Mouse (Mus musculus): ENCODE results near the gene Eif5a2. TPM values are rescaled to one million over a fixed set of nuclear protein-coding genes. Genes with fewer than 3 reads are reported as not detected.

Eif5a2 gene
- polyA plus RNA-seq, 1 experiment = 0.48 TPM

GRCm38 (mm10) chr3:28745835-28746483 is 35.1 kb upstream of the Eif5a2 start:
- H3K4me2 ChIP-seq (ENCODE audit: low read depth) = no peak overlapping the region
- TF ChIP-seq USF1 (IDR thresholded peaks at IDR 0.05; ENCODE audit: low read depth) (peak; percentile 16), MAX (IDR thresholded peaks at IDR 0.05; ENCODE audit: low read depth) (no peak)
- H3K4me3 ChIP-seq = no peak overlapping the region
- H3K27me3 ChIP-seq (ENCODE audit: control insufficient read depth, insufficient read depth, insufficient read length) = no peaks in the 10 kb centered on the region
- H3K36me3 ChIP-seq (ENCODE audit: control insufficient read depth, insufficient read depth) = no peaks in the 10 kb centered on the region
- H3K79me2 ChIP-seq (ENCODE audit: control insufficient read depth, insufficient read depth) = no peaks in the 10 kb centered on the region
- no peak overlapping the region for H3ac ChIP-seq (ENCODE audit: control insufficient read depth, insufficient read length)

DNA sequence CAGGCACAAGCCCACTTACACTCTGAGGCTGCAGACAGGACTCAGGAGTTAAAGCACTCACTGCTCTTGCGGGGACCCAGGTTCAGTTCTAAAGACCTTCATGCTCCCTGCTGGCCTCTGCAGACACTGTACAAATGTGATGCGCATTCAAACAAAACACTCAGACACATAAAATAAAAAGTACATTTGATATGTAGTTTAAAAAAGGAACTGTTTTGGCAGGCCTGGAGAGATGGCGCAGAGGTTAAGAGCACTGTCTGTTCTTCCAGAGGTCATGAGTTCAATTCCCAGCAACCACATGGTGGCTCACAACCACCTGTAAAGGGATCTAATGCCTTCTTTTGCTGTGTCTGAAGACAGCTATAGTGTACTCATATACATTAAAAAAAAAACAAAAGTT is 32.9 kb upstream of the Eif5a2 start:
- no peak overlapping the region for H3ac ChIP-seq (ENCODE audit: control insufficient read depth, insufficient read length)
- H3K36me3 ChIP-seq (ENCODE audit: control insufficient read depth, insufficient read depth) = no peaks in the 10 kb centered on the region
- no peaks in the 10 kb centered on the region for H3K79me2 ChIP-seq (ENCODE audit: control insufficient read depth, insufficient read depth)
- no peak overlapping the region for H3K4me3 ChIP-seq
- H3K27me3 ChIP-seq (ENCODE audit: control insufficient read depth, insufficient read depth, insufficient read length) = no peaks in the 10 kb centered on the region
- H3K4me2 ChIP-seq (ENCODE audit: low read depth) = no peak overlapping the region
- TF ChIP-seq REST (IDR thresholded peaks at IDR 0.05; ENCODE audit: insufficient read depth, insufficient read length) = no peak
- TF ChIP-seq TCF12 (IDR thresholded peaks at IDR 0.05; ENCODE audit: insufficient read depth, poor library complexity, severe bottlenecking) = no peak
- TF ChIP-seq MYOG (IDR thresholded peaks at IDR 0.05; ENCODE audit: control insufficient read depth in 1 of 3, insufficient read depth in 1 of 3, insufficient read length in 2 of 3, low read depth in 2 of 3) = no peak
- TF ChIP-seq USF1 (IDR thresholded peaks at IDR 0.05; ENCODE audit: low read depth) = no peak
- no peak for TF ChIP-seq POLR2A (IDR thresholded peaks at IDR 0.05; ENCODE audit: insufficient read length, low read depth)
- no peak for TF ChIP-seq CEBPB (IDR thresholded peaks at IDR 0.05; ENCODE audit: insufficient read depth, poor library complexity, severe bottlenecking)
- TF ChIP-seq MAX (IDR thresholded peaks at IDR 0.05; ENCODE audit: low read depth) = no peak

DNA sequence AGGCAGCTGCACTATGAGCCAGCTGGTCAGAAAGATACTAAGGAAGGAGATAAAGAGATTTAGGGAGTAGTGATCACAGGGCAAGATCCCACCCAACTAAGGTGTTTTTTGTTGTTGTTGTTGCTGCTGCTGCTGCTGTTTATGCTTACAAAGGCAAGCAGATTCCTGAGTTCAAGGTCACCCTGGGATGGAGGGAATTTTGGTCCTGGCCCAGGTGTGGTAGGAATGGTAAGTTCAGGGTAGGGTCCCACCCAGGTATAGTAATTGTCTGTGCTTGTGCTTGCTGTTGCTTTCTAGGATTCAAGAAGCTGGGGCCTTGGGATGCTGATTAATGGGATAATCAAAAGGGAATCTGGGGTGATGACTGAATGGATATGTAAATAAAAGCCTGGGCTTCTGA is 32.1 kb upstream of the Eif5a2 start:
- H3ac ChIP-seq (ENCODE audit: control insufficient read depth, insufficient read length) = no peak overlapping the region
- TF ChIP-seq MYOD1 (IDR thresholded peaks at IDR 0.05; ENCODE audit: control insufficient read depth in 1 of 3, insufficient read length in 2 of 3, low read depth in 2 of 3) = no peak
- no peak for TF ChIP-seq TCF12 (IDR thresholded peaks at IDR 0.05; ENCODE audit: insufficient read depth, poor library complexity, severe bottlenecking)
- TF ChIP-seq TCF3 (IDR thresholded peaks at IDR 0.05; ENCODE audit: insufficient read length, low read depth) = no peak
- no peak for TF ChIP-seq SRF (IDR thresholded peaks at IDR 0.05; ENCODE audit: control insufficient read depth, insufficient read length, low read depth)
- TF ChIP-seq POLR2A (IDR thresholded peaks at IDR 0.05; ENCODE audit: insufficient read length, low read depth) = no peak
- no peak for TF ChIP-seq POLR2AphosphoS2 (IDR thresholded peaks at IDR 0.05; ENCODE audit: insufficient read length, low read depth)
- no peak for TF ChIP-seq USF1 (IDR thresholded peaks at IDR 0.05; ENCODE audit: low read depth)
- no peak for TF ChIP-seq MYOG (IDR thresholded peaks at IDR 0.05; ENCODE audit: control insufficient read depth in 1 of 3, insufficient read depth in 1 of 3, insufficient read length in 2 of 3, low read depth in 2 of 3)
- no peak for TF ChIP-seq REST (IDR thresholded peaks at IDR 0.05; ENCODE audit: insufficient read depth, insufficient read length)
- no peak for TF ChIP-seq CEBPB (IDR thresholded peaks at IDR 0.05; ENCODE audit: insufficient read depth, poor library complexity, severe bottlenecking)
- no peak for TF ChIP-seq E2F4 (IDR thresholded peaks at IDR 0.05; ENCODE audit: insufficient read depth)
- TF ChIP-seq MAX (IDR thresholded peaks at IDR 0.05; ENCODE audit: low read depth) = no peak

GRCm38 (mm10) chr3:28755477-28755876 is 25.6 kb upstream of the Eif5a2 start:
- Histone ChIP-seq H3K4me3 (no peak overlapping the region), H3ac (ENCODE audit: control insufficient read depth, insufficient read length) (no peak overlapping the region), H3K27me3 (ENCODE audit: control insufficient read depth, insufficient read depth, insufficient read length) (no peaks in the 10 kb centered on the region), H3K4me2 (ENCODE audit: low read depth) (no peak overlapping the region), H3K79me2 (ENCODE audit: control insufficient read depth, insufficient read depth) (no peaks in the 10 kb centered on the region), H3K36me3 (ENCODE audit: control insufficient read depth, insufficient read depth) (no peaks in the 10 kb centered on the region)
- TF ChIP-seq TCF3 (IDR thresholded peaks at IDR 0.05; ENCODE audit: insufficient read length, low read depth) (no peak), SRF (IDR thresholded peaks at IDR 0.05; ENCODE audit: control insufficient read depth, insufficient read length, low read depth) (no peak), E2F4 (IDR thresholded peaks at IDR 0.05; ENCODE audit: insufficient read depth) (no peak), TCF12 (IDR thresholded peaks at IDR 0.05; ENCODE audit: insufficient read depth, poor library complexity, severe bottlenecking) (no peak)

More for the DNA sequence above, 32.1 kb upstream of the Eif5a2 start:
- H3K36me3 ChIP-seq (ENCODE audit: control insufficient read depth, insufficient read depth) = no peaks in the 10 kb centered on the region
- no peaks in the 10 kb centered on the region for H3K79me2 ChIP-seq (ENCODE audit: control insufficient read depth, insufficient read depth)
- H3K27me3 ChIP-seq (ENCODE audit: control insufficient read depth, insufficient read depth, insufficient read length) = no peaks in the 10 kb centered on the region
- no peak overlapping the region for H3K4me2 ChIP-seq (ENCODE audit: low read depth)
- no peak overlapping the region for H3K4me3 ChIP-seq

- H3K27me3 ChIP-seq (ENCODE audit: control insufficient read depth, insufficient read depth, insufficient read length) = no peaks in the 10 kb centered on the region
These were observed 19.8 kb upstream of the Eif5a2 start for GRCm38 (mm10) chr3:28761225-28761789.

More at GRCm38 (mm10) chr3:28761225-28761789, 19.8 kb upstream of the Eif5a2 start:
- Histone ChIP-seq H3K4me2 (ENCODE audit: low read depth) (no peak overlapping the region), H3K79me2 (ENCODE audit: control insufficient read depth, insufficient read depth) (no peaks in the 10 kb centered on the region), H3ac (ENCODE audit: control insufficient read depth, insufficient read length) (no peak overlapping the region), H3K4me3 (no peak overlapping the region), H3K36me3 (ENCODE audit: control insufficient read depth, insufficient read depth) (no peaks in the 10 kb centered on the region)
- TF ChIP-seq E2F4 (IDR thresholded peaks at IDR 0.05; ENCODE audit: insufficient read depth) (no peak), TCF12 (IDR thresholded peaks at IDR 0.05; ENCODE audit: insufficient read depth, poor library complexity, severe bottlenecking) (no peak), POLR2A (IDR thresholded peaks at IDR 0.05; ENCODE audit: insufficient read length, low read depth) (no peak), SRF (IDR thresholded peaks at IDR 0.05; ENCODE audit: control insufficient read depth, insufficient read length, low read depth) (no peak), USF1 (IDR thresholded peaks at IDR 0.05; ENCODE audit: low read depth) (no peak), CEBPB (IDR thresholded peaks at IDR 0.05; ENCODE audit: insufficient read depth, poor library complexity, severe bottlenecking) (no peak), POLR2AphosphoS2 (IDR thresholded peaks at IDR 0.05; ENCODE audit: insufficient read length, low read depth) (no peak), MYOG (IDR thresholded peaks at IDR 0.05; ENCODE audit: control insufficient read depth in 1 of 3, insufficient read depth in 1 of 3, insufficient read length in 2 of 3, low read depth in 2 of 3) (no peak), REST (IDR thresholded peaks at IDR 0.05; ENCODE audit: insufficient read depth, insufficient read length) (no peak), TCF3 (IDR thresholded peaks at IDR 0.05; ENCODE audit: insufficient read length, low read depth) (no peak), MYOD1 (IDR thresholded peaks at IDR 0.05; ENCODE audit: control insufficient read depth in 1 of 3, insufficient read length in 2 of 3, low read depth in 2 of 3) (no peak), MAX (IDR thresholded peaks at IDR 0.05; ENCODE audit: low read depth) (no peak)

Measured in myocyte (in vitro differentiated cells).